In the genomic region with DNA sequence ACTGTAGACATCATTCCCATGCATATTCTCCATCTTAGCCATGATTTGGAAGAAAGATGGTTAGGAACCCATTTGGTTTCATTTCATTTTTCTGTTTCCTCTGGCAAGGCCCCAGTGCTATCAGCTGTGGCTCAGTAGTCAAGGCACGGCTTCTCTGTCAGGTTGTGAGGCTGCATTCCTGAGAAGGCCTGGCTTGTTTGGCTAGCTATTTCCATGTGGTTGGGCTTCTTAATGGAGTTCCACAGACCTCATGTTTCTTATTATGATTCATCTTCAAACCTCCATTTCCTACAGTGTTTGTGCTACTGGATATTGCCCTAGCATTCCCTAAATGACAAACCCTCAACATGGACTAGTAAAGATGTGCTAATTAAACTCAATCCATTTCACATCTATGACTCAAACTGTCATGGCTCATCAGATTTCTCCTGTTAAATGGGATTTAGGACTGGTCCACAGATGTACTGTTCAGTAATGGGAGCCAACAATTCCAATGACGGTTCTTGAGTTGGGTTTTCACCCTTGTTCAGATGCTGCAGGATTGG, we compare ENCODE assay signal across 13 mouse cellular contexts.
"Had no signal": no experiment of that assay in that cellular context is flagged by ENCODE, and none has a peak within 500 bp of the region (broad histone marks: within the 10 kb centered on the region; RNA-seq: fewer than 3 reads in every experiment).

No protein-coding gene starts in this region.

- ATAC-seq: midbrain, embryonic 16.5 days had no signal

- H3K27me3 ChIP-seq: midbrain, embryonic 12.5 days; neural tube, embryonic 12.5 days; stomach, embryonic 15.5 days had no signal

- DNase-seq: lung, adult 18-20 months; lung, embryonic 14.5 days; lung, postnatal 10 days; lung, postnatal 4 days; midbrain, embryonic 14.5 days; right cerebral cortex, postnatal 14 days; thymus, adult 2 months; thymus, postnatal 25 days; thymus, postnatal 4 days had no signal
